Mouse (Mus musculus): ENCODE data around the gene Atad5.

GRCm38 (mm10) chr11:80071039-80071438, 18.2 kb upstream of the Atad5 start:
- TF ChIP-seq POLR2A (IDR thresholded peaks at IDR 0.05; ENCODE audit: insufficient read depth, low read depth, low read length), result no peak
- TF ChIP-seq CTCF (IDR thresholded peaks at IDR 0.05; ENCODE audit: insufficient read depth, low read depth, low read length), result no peak

Data from olfactory bulb, adult 2 months (tissue).